Mouse (Mus musculus) E14TG2a.4 (cell line): Measurements from ENCODE around the gene Sebox.

Experiments
- H3K27me3 ChIP-seq: 2 replicates; pipeline ENCODE4 v1.6.1; 2014; ENCODE audit warnings: low read length, control low read depth; ENCODE audit not compliant: insufficient read depth
- H3K36me3 ChIP-seq: 2 replicates; pipeline ENCODE4 v1.6.1; 2014; ENCODE audit warnings: low read length, control low read depth; ENCODE audit not compliant: insufficient read depth
- H3K4me1 ChIP-seq: replicated peaks from 2 replicates; pipeline ENCODE4 v1.6.1; 2014; ENCODE audit warnings: low read depth, low read length, control low read depth
- H3K4me3 ChIP-seq: replicated peaks from 2 replicates; pipeline ENCODE4 v1.5.1; 2014; ENCODE audit warnings: mild to moderate bottlenecking, low read length
- H3K9me3 ChIP-seq: 2 replicates; pipeline ENCODE4 v1.6.1; 2014; ENCODE audit warnings: low read length, control low read depth
- CTCF ChIP-seq: conservative IDR thresholded peaks from 2 replicates; pipeline ENCODE4 v1.5.1; 2014; ENCODE audit warnings: low read length
- NANOG ChIP-seq: IDR thresholded peaks from 2 replicates; pipeline ENCODE4 v1.6.1; 2014; ENCODE audit warnings: borderline replicate concordance, low read length, mixed read lengths
- POU5F1 ChIP-seq: IDR thresholded peaks from 2 replicates; pipeline ENCODE4 v1.6.1; 2014; ENCODE audit warnings: low read length, borderline replicate concordance

Sebox gene

DNA sequence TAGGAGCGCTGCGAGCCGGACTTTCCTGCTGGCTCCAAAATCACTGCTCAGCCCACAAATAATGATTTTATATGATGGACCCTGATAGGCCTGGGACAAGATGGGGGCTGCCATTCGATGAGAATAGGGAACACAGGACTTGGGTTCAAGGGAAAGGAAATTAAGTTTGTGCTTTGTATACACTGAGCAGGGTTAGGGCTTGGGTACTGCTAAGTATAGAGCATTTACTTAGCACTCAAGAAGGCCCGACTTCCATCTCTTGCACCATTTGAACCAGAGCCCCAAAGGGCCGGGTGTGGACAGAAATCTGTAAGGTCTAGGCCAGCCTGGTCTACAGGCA, 47.8 kb downstream of the Sebox start:
- TF ChIP-seq POU5F1 (no peak), CTCF (no peak), NANOG (no peak)
- no peaks in the 10 kb centered on the region for H3K27me3 ChIP-seq
- H3K4me3 ChIP-seq, result peak overlapping the region; percentile 93
- peaks cover 9% of the 10 kb centered on the region for H3K9me3 ChIP-seq
- H3K36me3 ChIP-seq, result peaks cover 27% of the 10 kb centered on the region
- H3K4me1 ChIP-seq, result peaks cover 41% of the 10 kb centered on the region
